Mouse (Mus musculus) liver, embryonic 15.5 days (tissue): ENCODE measurements around the gene Gm43552. TPM values are rescaled to one million over a fixed set of nuclear protein-coding genes. Genes with fewer than 3 reads are reported as not detected.
A peak's percentile ranks its signal among the peaks of the same experiment; 100 is the strongest.
"Not testable (repeated sequence)": the region's sequence is repeated elsewhere in the genome, so short reads cannot be mapped to it uniquely, and the experiment has no call there.

Source experiments
- ATAC-seq: fragments of 200-750 bp; cut with Nextera tagmentation; 2 replicates; pipeline ENCODE4 v1.8.0; 2017; ENCODE audit warnings: moderate number of reproducible peaks, mild to moderate bottlenecking, moderate library complexity; ENCODE audit not compliant: insufficient read depth
- H3K27ac ChIP-seq: fragments of 300-500 bp; sonication (generic); replicated peaks from 2 replicates; pipeline ENCODE4 v1.5.1; 2015; ENCODE audit warnings: mild to moderate bottlenecking, inconsistent platforms
- H3K27me3 ChIP-seq: fragments of 300-500 bp; sonication (generic); 2 replicates; pipeline ENCODE4 v1.6.1; 2015; ENCODE audit warnings: mild to moderate bottlenecking, inconsistent platforms
- H3K36me3 ChIP-seq: fragments of 300-500 bp; sonication (generic); replicated peaks from 2 replicates; pipeline ENCODE4 v1.6.1; 2015; ENCODE audit warnings: moderate library complexity, mild to moderate bottlenecking, inconsistent platforms
- H3K4me1 ChIP-seq: fragments of 300-500 bp; sonication (generic); replicated peaks from 2 replicates; pipeline ENCODE4 v1.6.1; 2015; ENCODE audit warnings: inconsistent platforms
- H3K4me2 ChIP-seq: fragments of 300-500 bp; sonication (generic); 2 replicates; pipeline ENCODE4 v1.6.1; 2015; ENCODE audit warnings: moderate library complexity, mild to moderate bottlenecking, inconsistent platforms
- H3K4me3 ChIP-seq: fragments of 300-500 bp; sonication (generic); replicated peaks from 2 replicates; pipeline ENCODE4 v1.5.1; 2015; ENCODE audit warnings: mild to moderate bottlenecking, inconsistent platforms
- H3K9ac ChIP-seq: fragments of 300-500 bp; sonication (generic); 2 replicates; pipeline ENCODE4 v1.6.1; 2015; ENCODE audit warnings: moderate library complexity, mild to moderate bottlenecking, inconsistent platforms
- H3K9me3 ChIP-seq: fragments of 300-500 bp; sonication (generic); replicated peaks from 2 replicates; pipeline ENCODE4 v1.6.1; 2016; ENCODE audit warnings: inconsistent platforms
- WGBS: fragments of 180-500 bp; shearing (Covaris S2); methylation state at CpG from one replicate; pipeline ENCODE4 v1.1.7; 2015; ENCODE audit warnings: mixed read lengths; ENCODE audit not compliant: insufficient replicate concordance; 5-methylcytosine and 5-hydroxymethylcytosine counted together
- polyA plus RNA-seq: library from polyadenylated mRNA; unstranded; fragments of >200 nt; fragmentation: Nextera tagmentation; extraction: Ambion mirVana; gene quantifications from 2 replicates; pipeline ENCODE4 v1.2.1, GENCODE M21; 2015

Gm43552 gene
- not detected in 2 replicates for polyA plus RNA-seq

DNA sequence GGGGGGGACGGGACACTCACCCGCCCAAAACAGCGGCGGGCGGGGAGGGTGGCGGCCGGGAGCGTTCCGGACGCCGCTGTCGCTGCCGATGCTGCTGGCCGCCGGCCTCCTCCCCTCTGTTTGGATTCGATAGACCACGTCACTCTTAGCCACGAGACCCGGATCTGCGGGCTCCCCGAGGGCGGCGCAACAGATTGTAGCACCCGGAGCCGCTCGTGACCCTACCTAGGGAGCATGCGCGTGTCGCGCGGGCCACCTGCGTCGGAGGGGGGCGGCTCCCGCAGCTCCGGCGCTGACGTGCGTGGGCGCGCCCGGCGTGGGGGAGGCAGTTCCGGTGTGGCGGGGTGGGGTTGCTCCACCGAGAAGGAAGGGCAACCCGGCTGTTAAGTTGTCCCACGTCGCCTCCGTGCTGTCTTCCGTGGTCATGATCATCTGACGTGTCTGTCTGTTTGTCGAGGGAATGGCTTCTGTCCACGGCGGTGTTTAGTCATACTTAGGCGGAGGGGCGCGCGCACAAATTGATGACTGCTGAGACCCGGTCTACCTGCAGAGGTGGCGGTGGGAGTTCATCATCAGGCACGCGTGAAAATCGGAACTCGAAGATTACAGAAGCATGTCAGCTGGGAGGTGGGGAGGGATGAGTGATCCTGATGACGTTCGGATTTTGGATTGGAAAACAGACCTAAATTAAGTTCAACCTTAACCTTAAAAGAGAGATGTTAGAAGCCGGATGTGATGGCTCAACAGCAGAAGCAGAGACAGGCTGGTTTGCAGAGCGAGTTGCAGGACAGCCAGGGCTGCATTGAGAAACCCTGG lies at the start of gene Gm43552:
TSS of gene Gm43552 (minus strand) at position 118 of the 816 bp plus-strand sequence.
- H3K9me3 ChIP-seq: no peaks in the 10 kb centered on the region
- H3K27ac ChIP-seq: peak within 1 kb of the TSS; percentile 93
- no peaks in the 10 kb centered on the region for H3K36me3 ChIP-seq
- H3K9ac ChIP-seq: peak within 1 kb of the TSS; percentile 86
- peaks cover 23% of the 10 kb centered on the region for H3K4me1 ChIP-seq
- H3K4me2 ChIP-seq: peak within 1 kb of the TSS; percentile 90
- peaks cover 17% of the 10 kb centered on the region for H3K27me3 ChIP-seq
- peak; percentile 94 for ATAC-seq
- peak within 1 kb of the TSS; percentile 89 for H3K4me3 ChIP-seq
- WGBS: under 1% methylated on average over 69 of the region's 69 CpGs

DNA sequence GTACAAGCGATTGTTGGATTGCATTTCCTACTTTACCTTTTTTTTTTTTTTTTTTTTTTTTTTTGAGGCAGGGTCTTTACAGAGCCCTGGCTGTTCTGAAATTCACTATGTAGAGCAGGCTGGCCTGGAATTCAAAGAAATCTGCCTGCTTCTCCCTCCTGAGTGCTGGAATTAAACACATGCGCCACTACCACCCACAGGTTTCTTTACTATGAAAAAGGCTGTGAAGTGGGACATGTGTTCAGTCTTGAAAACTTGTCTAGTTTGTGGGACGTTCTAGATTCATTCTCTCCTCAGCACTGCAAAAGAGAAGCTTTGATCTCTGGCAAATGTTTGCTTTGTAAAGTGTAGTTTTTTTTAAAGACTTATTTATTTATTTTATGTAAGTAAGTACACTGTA lies 49.3 kb upstream of the Gm43552 start:
- H3K27me3 ChIP-seq: no peaks in the 10 kb centered on the region
- no peak overlapping the region for H3K9ac ChIP-seq
- ATAC-seq: no peak
- H3K4me3 ChIP-seq: no peak overlapping the region
- H3K4me2 ChIP-seq: no peak overlapping the region
- no peak overlapping the region for H3K27ac ChIP-seq
- H3K36me3 ChIP-seq: 0 out of 2 replicates have a peak, but pooled peaks cover 25% of the 10 kb centered on the region
- peaks cover 27% of the 10 kb centered on the region for H3K4me1 ChIP-seq
- WGBS: 85% methylated on average over 3 of the region's 3 CpGs
- H3K9me3 ChIP-seq: no peaks in the 10 kb centered on the region

DNA sequence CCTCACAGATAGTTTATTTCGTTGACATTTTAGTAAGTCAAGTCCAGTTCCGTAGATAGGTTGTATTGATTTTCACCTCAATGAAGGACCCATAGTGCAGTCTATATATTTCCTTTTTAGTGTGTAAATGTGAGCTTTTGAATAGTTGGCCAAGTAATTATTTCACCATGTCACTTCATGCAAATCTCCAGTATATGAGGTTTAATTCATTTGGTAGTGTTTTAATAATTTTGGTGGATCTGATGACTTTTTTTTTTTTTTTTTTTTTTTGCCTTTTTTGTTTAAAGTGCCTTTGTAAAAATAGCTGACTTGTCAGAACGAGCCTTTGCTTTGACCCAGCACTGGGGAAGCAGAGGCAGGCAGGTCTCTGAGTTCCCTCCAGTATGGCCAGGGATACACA lies 47.2 kb upstream of the Gm43552 start:
- Histone ChIP-seq H3K4me3 (no peak overlapping the region), H3K9ac (no peak overlapping the region), H3K36me3 (0 out of 2 replicates have a peak, but pooled peaks cover 20% of the 10 kb centered on the region), H3K27ac (no peak overlapping the region), H3K4me2 (peak overlapping the region; percentile 67), H3K27me3 (no peaks in the 10 kb centered on the region), H3K9me3 (no peaks in the 10 kb centered on the region), H3K4me1 (peaks cover 33% of the 10 kb centered on the region)
- ATAC-seq: no peak
- 76% methylated on average over 3 of the region's 3 CpGs for WGBS

DNA sequence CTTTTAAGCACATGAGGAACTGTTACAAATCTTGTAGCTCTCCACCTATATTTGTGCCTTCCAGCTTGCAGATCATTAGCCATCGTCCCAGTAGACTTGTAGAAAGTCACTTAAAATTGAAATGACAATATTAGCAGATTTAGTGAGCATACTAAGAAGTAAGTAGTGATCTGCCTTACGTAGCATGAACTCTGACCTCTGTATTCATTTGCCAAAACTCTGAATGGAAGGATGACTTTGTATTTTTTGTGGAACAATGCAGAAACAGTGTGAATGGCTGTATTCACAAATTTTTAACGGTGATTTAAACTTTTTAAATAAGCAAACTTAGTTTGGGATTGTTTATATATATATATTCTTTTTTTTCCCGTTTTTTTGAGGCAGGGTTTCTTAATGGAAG lies 46.2 kb upstream of the Gm43552 start:
- peaks cover 36% of the 10 kb centered on the region for H3K4me1 ChIP-seq
- H3K36me3 ChIP-seq: 0 out of 2 replicates have a peak, but pooled peaks cover 20% of the 10 kb centered on the region
- H3K4me3 ChIP-seq: peak overlapping the region; percentile 45
- H3K9ac ChIP-seq: no peak overlapping the region; the same call in 1 of the 2 replicates
- no peaks in the 10 kb centered on the region for H3K27me3 ChIP-seq
- H3K4me2 ChIP-seq: peak overlapping the region; percentile 67
- H3K9me3 ChIP-seq: no peaks in the 10 kb centered on the region
- ATAC-seq: no peak
- H3K27ac ChIP-seq: no peak overlapping the region
- 30% methylated on average over 4 of the region's 4 CpGs for whole genome bisulfite sequencing

DNA sequence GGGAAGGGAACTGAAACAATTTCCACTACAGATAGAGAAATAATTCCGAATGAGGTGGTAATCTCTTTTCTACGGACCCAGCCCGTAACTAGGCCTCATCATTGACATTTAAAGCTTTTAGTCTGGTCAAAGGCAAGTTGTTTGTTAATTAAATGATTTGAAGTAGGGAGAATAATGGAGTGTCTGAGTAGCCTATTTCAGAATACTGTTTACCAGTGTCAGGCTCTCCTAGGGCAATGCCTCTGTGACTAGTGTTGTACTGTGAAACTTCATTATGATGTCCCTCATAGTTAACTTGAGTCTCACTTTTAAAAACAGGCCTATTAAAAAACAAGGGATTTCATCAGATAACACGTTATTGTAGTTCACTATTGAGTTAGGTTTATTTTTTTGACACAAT lies 45.5 kb upstream of the Gm43552 start:
- Histone ChIP-seq H3K27ac (peak overlapping the region; percentile 96), H3K9ac (peak overlapping the region; percentile 98), H3K4me2 (peak overlapping the region; percentile 88), H3K36me3 (0 out of 2 replicates have a peak, but pooled peaks cover 13% of the 10 kb centered on the region), H3K27me3 (no peaks in the 10 kb centered on the region), H3K4me1 (peaks cover 36% of the 10 kb centered on the region), H3K9me3 (no peaks in the 10 kb centered on the region), H3K4me3 (peak overlapping the region; percentile 97)
- ATAC-seq: no peak
- WGBS: 0% methylated on average over 4 of the region's 4 CpGs

DNA sequence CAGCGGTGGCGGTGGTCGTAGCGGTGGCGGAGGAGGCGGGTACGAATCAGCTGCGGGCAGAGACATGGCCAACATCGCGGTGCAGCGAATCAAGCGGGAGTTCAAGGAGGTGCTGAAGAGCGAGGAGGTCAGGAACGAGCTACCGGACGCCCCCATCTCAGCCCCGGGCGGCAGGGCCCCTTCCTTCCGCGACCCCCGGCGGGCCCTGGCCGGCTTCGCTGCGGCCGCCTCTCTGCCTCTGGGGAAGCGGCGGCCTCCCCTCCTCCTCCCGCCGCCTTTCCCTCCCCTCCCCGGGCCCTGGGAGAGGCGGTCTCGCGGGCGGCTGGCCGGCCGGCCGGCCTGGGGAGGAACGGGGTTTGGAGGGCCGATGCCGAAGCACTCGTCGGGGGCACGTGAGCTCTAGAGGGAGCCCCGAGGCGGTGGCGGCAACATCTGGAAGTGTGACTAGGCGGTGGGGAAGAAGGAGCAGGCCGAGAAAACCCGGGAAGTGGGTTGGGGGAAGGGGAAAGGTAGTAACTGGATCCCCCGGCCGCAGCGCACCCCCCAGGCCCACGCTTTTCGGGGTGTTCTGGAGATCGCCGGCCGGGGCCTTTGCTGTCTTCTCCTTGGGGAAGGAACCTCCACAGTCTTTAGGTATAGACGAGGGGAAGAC lies 44.9 kb upstream of the Gm43552 start:
- Histone ChIP-seq H3K4me2 (peak overlapping the region; percentile 88), H3K36me3 (0 out of 2 replicates have a peak, but pooled peaks cover 10% of the 10 kb centered on the region), H3K27ac (peak overlapping the region; percentile 96), H3K4me1 (peaks cover 36% of the 10 kb centered on the region), H3K27me3 (no peaks in the 10 kb centered on the region), H3K9ac (peak overlapping the region; percentile 98), H3K4me3 (peak overlapping the region; percentile 97), H3K9me3 (no peaks in the 10 kb centered on the region)
- peak; percentile 72 for ATAC-seq
- WGBS: under 1% methylated on average over 59 of the region's 59 CpGs

DNA sequence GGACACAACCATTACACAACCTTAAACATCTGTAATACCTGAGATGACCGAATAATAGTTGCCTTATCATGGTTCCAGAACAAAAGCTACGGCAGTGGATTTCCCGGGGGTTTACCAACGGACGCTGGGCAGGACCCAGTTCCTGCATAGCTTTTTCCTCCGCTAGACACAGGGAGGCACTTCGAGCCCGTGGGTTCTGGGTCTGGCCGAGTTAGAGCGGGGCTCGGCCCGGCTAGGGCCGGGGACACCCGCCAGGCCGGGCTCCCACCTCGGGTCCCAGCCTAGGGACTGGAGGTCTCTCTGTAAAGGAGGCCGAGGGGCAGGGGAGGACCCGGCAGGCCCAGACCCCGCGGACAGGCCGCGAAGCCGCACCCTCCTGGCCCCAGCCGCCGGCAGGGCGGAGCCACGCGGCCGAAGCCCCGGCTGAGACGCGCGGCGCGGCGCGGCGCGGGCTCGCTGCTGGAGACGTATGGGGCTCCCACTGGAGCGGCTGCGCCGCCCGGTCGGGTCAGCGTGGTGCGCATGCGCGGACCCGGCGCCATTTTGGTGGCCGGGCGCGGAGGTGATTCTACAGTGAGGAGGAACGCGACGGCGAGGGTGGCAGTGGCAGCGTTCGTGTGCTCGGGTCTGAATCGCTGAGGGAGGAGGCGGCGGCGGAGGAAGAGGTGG lies 44.3 kb upstream of the Gm43552 start, which contains the start of the genes Smim14 and Ube2k:
TSS of gene Smim14 (minus strand) at position 434 of the 669 bp plus-strand sequence.
TSS of gene Ube2k (plus strand) at position 483 of the 669 bp plus-strand sequence.
- Histone ChIP-seq H3K4me3 (peak within 1 kb of the TSS; percentile 97), H3K27me3 (no peaks in the 10 kb centered on the region), H3K9ac (peak within 1 kb of the TSS; percentile 98), H3K4me2 (peak within 1 kb of the TSS; percentile 88), H3K36me3 (0 out of 2 replicates have a peak, but pooled peaks cover 10% of the 10 kb centered on the region), H3K27ac (peak within 1 kb of the TSS; percentile 96), H3K9me3 (no peaks in the 10 kb centered on the region), H3K4me1 (peaks cover 36% of the 10 kb centered on the region)
- ATAC-seq: peak; percentile 97
- under 1% methylated on average over 66 of the region's 66 CpGs for WGBS

DNA sequence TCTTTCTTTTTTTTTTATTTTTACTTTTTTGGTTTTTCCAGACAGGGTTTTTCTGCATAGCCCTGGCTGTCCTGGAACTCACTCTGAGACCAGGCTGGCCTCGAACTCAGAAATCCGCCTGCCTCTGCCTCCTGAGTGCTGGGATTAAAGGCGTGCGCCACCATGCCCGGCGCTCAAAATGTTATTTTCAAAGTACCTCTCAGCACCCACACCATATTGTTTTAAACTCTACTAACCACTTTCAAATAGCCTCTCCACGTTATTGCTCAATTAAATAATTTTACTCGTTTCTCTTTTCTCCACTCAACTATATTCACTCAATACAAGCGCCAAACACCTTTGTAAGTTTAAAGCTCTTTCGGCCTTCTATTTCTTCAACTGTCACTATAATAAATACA lies 43.4 kb upstream of the Gm43552 start:
- H3K9ac ChIP-seq: peak overlapping the region; percentile 98
- peaks cover 33% of the 10 kb centered on the region for H3K4me1 ChIP-seq
- not testable (repeated sequence) for H3K9me3 ChIP-seq, H3K27me3 ChIP-seq, H3K36me3 ChIP-seq, ATAC-seq
- WGBS: 68% methylated on average over 10 of the region's 10 CpGs
- peak overlapping the region; percentile 96 for H3K27ac ChIP-seq
- peak overlapping the region; percentile 88 for H3K4me2 ChIP-seq
- peak overlapping the region; percentile 97 for H3K4me3 ChIP-seq

DNA sequence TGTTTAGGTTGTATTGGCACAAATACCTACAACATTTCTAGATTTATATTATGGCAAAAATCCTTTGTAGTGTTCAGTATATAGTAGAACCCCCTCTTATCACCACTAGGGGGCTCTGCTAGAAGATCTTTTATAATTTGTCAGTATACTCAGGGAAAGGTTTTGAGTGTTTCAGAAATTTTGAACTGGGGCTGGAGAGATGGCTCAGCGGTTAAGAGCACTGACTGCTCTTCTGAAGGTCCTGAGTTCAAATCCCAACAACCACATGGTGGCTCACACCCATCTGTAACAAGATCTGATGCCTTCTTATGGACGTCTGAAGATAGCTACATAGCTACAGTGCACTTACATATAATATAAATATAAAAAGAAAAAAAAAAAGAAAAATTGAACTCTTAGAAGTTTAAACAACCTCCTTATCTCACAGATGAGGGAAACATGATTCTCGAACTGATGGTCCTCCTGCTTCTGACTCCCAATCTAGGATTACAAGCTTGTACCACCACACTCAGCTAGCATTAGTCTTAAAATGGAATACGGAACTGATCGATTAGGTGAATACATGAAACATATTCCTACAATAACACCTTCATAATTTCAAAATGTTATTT lies 42.9 kb upstream of the Gm43552 start:
- H3K9me3 ChIP-seq: no peaks in the 10 kb centered on the region
- peaks cover 31% of the 10 kb centered on the region for H3K4me1 ChIP-seq
- no peak overlapping the region for H3K4me2 ChIP-seq
- ATAC-seq: no peak
- H3K27ac ChIP-seq: peak overlapping the region; percentile 96; the same call in 1 of the 2 replicates
- no peak overlapping the region for H3K4me3 ChIP-seq
- H3K9ac ChIP-seq: no peak overlapping the region
- WGBS: 44% methylated on average over 5 of the region's 5 CpGs
- H3K36me3 ChIP-seq: no peaks in the 10 kb centered on the region
- no peaks in the 10 kb centered on the region for H3K27me3 ChIP-seq

DNA sequence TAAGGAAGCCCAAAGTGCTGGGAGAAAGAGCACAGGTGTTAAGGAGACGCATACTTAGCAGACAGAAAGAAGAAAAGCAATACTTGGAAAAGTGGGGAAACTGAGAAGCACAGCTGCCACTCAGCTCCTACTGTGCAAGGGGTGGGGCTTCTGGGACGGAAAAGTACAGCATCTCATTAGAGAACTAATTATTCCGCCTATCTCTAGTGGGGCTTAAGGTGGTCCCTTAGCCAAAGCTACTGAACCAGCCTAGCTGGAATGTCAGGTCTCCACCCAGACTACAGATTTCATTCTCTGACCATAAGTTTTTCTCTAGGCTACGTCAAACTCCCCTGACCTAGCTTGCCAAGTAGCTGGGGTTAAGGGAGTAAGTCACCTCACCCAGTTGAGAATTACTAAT lies 41.9 kb upstream of the Gm43552 start:
- Histone ChIP-seq H3K27ac (no peak overlapping the region), H3K36me3 (no peaks in the 10 kb centered on the region), H3K9ac (no peak overlapping the region), H3K4me1 (peaks cover 32% of the 10 kb centered on the region), H3K4me3 (no peak overlapping the region), H3K9me3 (no peaks in the 10 kb centered on the region), H3K27me3 (no peaks in the 10 kb centered on the region), H3K4me2 (no peak overlapping the region)
- no peak for ATAC-seq
- 72% methylated on average over 4 of the region's 4 CpGs for WGBS
